11 mouse cellular contexts compared by ENCODE assay signal in the genomic region with DNA sequence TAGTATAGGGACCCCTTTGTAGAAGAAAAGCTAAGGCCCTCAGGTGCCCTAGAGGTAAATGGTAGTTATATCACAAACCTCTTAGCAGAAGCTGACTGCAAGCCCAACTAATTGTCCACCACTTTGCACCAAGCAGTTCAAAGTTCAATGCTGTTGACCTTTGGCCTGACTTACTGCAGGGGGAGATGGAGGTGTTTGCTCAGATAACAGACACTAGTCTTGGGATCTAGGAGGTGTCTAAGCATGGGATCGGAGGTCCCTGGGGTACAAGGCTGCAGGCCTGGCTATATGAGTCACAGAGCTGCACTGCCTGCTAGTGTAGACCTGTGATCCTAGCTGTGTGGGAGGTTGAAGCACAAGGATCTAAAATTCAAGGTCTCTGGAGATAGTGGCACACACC.
"Had no signal": no experiment of that assay in that cellular context is flagged by ENCODE, and none has a peak within 500 bp of the region (broad histone marks: within the 10 kb centered on the region; RNA-seq: fewer than 3 reads in every experiment).

No protein-coding gene starts in this region.

- DNase-seq: liver, embryonic 13.5 days; liver, postnatal 0 days; lung, postnatal 36 days; right cerebral cortex, adult 18-20 months; right cerebral cortex, postnatal 25 days; thymus, postnatal 14 days had no signal

- H3K4me2 ChIP-seq: liver, embryonic 13.5 days; midbrain, embryonic 13.5 days had no signal

- H3K27me3 ChIP-seq: liver, embryonic 13.5 days; midbrain, embryonic 13.5 days had no signal

- H3K4me3 ChIP-seq: left cerebral cortex, adult 2 months; limb, embryonic 10.5 days; liver, embryonic 13.5 days; midbrain, embryonic 13.5 days had no signal

- ATAC-seq: hindbrain, postnatal 0 days; liver, postnatal 0 days; midbrain, embryonic 13.5 days had no signal

- H3K9me3 ChIP-seq: limb, embryonic 10.5 days; liver, embryonic 13.5 days; midbrain, embryonic 13.5 days had no signal

- H3K9ac ChIP-seq: liver, embryonic 13.5 days; liver, postnatal 0 days; midbrain, embryonic 13.5 days had no signal

- H3K27ac ChIP-seq: hindbrain, postnatal 0 days; left cerebral cortex, adult 2 months; limb, embryonic 10.5 days; liver, embryonic 13.5 days; midbrain, embryonic 13.5 days; stomach, postnatal 0 days had no signal
